Mouse (Mus musculus) frontal cortex, adult (tissue): ENCODE data around the gene Dcaf1.

Experiments used
- ATAC-seq: cut with Nextera tagmentation; 2 replicates; pipeline ENCODE4 v1.9.2; 2017; ENCODE audit warnings: mild to moderate bottlenecking, moderate library complexity, mixed read lengths; ENCODE audit not compliant: low TSS enrichment

The Dcaf1 gene

DNA sequence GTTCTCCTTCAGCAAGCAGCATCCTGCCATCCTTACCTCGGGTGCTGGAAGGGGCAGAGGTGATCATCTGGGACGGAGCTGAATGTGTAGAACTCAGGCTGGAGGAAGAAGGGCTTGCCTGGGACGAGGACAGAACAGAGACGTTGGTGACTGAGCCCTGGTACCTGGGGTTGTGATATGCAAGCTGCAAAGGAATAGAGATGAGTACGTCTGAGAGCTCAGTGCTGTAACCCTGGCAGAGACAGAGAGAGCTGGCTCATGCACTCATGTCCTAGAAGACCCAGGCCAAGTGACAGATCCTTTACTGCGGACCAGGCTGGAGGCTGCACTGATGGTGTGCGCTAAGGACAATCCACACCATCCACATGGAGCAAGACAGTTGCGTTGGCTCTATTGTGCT, 84.9 kb downstream of the Dcaf1 start:
- no peak for ATAC-seq

- no peak for ATAC-seq
These were observed 86.5 kb downstream of the Dcaf1 start for GRCm38 (mm10) chr9:106908174-106908573.

DNA sequence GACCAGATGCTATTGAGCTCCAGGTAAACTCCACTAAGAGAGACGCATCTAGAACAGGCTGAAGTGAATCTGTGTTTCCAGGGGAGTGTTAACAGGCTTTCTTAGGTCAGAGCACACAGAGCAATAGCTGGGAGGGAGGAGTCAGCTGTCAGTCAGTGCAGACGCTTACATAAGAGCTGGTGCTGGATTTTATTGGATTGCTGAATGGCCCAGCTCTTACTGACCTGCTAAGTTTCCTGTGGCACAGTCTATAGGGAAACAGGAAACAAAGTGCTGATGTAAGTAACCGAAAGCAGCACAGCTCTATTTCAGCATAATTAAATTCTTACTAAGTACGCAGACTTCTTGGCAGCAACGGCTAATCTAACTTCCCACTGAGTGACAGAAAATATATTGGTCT, 87.0 kb downstream of the Dcaf1 start:
- ATAC-seq = peak; percentile 56; the same call in 1 of the 2 replicates

GRCm38 (mm10) chr9:106911624-106912023, 90.0 kb downstream of the Dcaf1 start:
- ATAC-seq = no peak

- ATAC-seq = no peak
These were observed 92.1 kb downstream of the Dcaf1 start for GRCm38 (mm10) chr9:106913759-106914158.

- no peak for ATAC-seq
These were observed 93.2 kb downstream of the Dcaf1 start for GRCm38 (mm10) chr9:106914878-106915277.
